Mouse (Mus musculus): ENCODE results near the gene Msi2. TPM values are rescaled to one million over a fixed set of nuclear protein-coding genes. Genes with fewer than 3 reads are reported as not detected.

The Msi2 gene
- total and polyA plus RNA-seq, 2 experiments, result 6.4 to 10.8 TPM

DNA sequence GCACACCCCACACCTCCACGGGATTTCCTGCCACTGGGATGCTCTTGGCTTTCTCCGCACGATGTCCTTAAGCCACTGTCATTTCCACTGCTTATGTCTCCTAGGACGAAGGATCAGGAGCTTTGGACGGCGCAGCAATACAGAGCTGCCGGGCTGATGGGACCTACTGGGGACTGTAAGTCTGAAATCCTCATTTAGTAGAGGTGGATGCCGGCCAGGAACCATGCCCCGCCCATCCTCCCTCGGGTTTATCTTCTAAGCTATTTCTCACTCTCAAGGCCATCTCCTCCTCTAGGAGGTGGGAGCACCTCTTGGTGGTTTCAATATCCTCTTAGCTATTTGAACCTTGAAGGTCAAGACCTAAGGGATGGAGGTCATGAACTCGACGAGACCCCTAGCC lies 362.3 kb downstream of the Msi2 start:
- peaks cover 3% of the 10 kb centered on the region; the same call in 1 of the 2 replicates for H3K4me1 ChIP-seq (ENCODE audit: control insufficient read depth, insufficient read depth, low read length)
- no peak overlapping the region for H3K27ac ChIP-seq (replicated peaks; ENCODE audit: insufficient read depth, low read depth, low read length)
- no peak overlapping the region for H3K4me3 ChIP-seq (ENCODE audit: insufficient read depth, low read depth, low read length)
- no peaks in the 10 kb centered on the region for H3K27me3 ChIP-seq (ENCODE audit: control insufficient read depth, insufficient read depth, low read length)
- 79% methylated on average over 12 of the region's 12 CpGs for WGBS
- TF ChIP-seq POLR2A (IDR thresholded peaks at IDR 0.05; ENCODE audit: extremely low read depth, insufficient read depth, low read length), result no peak
- TF ChIP-seq CTCF (IDR thresholded peaks at IDR 0.05; ENCODE audit: low read depth, low read length), result no peak
- no peaks in the 10 kb centered on the region for H3K79me2 ChIP-seq (ENCODE audit: control insufficient read depth, insufficient read depth, low read length)
- H3K9ac ChIP-seq (ENCODE audit: low read depth, low read length), result no peak overlapping the region
- no peaks in the 10 kb centered on the region for H3K36me3 ChIP-seq (ENCODE audit: control insufficient read depth, insufficient read depth, low read length)
- DNase-seq (ENCODE audit: extremely low read depth, low read depth, low spot score), result no peak

GRCm38 (mm10) chr11:88354771-88355170 lies 363.5 kb downstream of the Msi2 start:
- TF ChIP-seq CTCF (IDR thresholded peaks at IDR 0.05; ENCODE audit: low read depth, low read length), result no peak
- no peak for TF ChIP-seq POLR2A (IDR thresholded peaks at IDR 0.05; ENCODE audit: extremely low read depth, insufficient read depth, low read length)
- no peak overlapping the region for H3K27ac ChIP-seq (replicated peaks; ENCODE audit: insufficient read depth, low read depth, low read length)
- 97% methylated on average over 9 of the region's 9 CpGs for WGBS
- no peak for DNase-seq (ENCODE audit: extremely low read depth, low read depth, low spot score)
- H3K9ac ChIP-seq (ENCODE audit: low read depth, low read length), result no peak overlapping the region
- H3K27me3 ChIP-seq (ENCODE audit: control insufficient read depth, insufficient read depth, low read length), result no peaks in the 10 kb centered on the region
- no peaks in the 10 kb centered on the region for H3K36me3 ChIP-seq (ENCODE audit: control insufficient read depth, insufficient read depth, low read length)
- no peaks in the 10 kb centered on the region for H3K79me2 ChIP-seq (ENCODE audit: control insufficient read depth, insufficient read depth, low read length)
- peaks cover 3% of the 10 kb centered on the region; the same call in 1 of the 2 replicates for H3K4me1 ChIP-seq (ENCODE audit: control insufficient read depth, insufficient read depth, low read length)
- H3K4me3 ChIP-seq (ENCODE audit: insufficient read depth, low read depth, low read length), result no peak overlapping the region

DNA sequence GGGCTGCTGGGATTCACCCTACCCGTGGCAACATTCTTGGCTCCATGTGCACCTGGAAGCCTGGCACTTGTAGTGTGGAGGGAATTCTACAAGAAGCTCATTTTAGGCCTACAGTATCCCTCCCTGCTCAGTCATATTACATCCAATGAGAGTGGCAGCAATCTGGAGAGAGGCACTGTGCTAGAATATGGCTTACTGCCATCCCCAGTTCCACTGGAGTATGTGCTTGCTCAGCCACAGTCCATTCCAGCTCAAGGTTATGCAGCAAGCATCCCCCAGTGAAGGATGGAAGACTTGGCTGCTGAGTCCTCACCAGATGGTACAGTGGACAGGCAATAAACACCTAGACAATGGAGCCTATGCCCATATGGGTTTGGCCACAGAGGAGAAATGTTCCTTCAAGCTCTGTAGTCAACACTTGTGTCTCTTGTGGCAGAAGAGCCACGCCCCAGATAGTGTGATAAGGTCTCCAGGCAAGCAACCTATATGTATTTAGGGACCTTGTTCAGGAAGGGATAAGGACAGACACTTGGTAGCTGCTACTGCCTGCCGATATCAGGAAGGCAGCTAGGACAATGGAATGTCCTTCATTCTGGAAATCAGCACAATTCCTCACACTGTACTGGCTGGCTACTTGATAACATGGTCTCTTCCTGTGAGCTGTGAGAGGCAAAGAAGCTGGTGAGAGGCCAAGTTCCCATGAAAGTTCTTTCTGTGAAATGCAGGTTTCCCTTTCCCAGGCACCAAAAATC lies 366.4 kb downstream of the Msi2 start:
- H3K36me3 ChIP-seq (ENCODE audit: control insufficient read depth, insufficient read depth, low read length), result no peaks in the 10 kb centered on the region
- no peak for TF ChIP-seq POLR2A (IDR thresholded peaks at IDR 0.05; ENCODE audit: extremely low read depth, insufficient read depth, low read length)
- no peak for TF ChIP-seq CTCF (IDR thresholded peaks at IDR 0.05; ENCODE audit: low read depth, low read length)

DNA sequence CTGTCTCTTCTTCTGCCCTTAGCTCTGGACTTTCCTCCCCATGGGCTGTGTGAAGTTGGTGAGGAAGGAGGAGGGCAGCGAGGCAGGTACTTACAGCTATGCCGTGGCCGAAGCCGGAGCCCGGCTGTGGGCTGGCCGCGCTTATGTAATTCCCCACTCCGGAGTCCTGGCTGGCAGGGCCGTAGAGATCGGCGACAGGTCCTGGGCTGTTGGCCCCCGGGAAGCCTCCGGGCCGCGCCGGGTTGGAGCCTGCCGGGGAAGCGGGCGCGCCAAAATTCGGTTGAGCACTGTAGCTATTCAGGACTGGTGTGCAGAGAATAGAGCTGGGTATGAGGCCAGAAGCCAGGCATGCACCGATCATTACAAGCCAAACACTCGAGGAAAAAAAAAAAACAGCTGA lies 369.6 kb downstream of the Msi2 start:
- peaks cover 3% of the 10 kb centered on the region; the same call in 1 of the 2 replicates for H3K4me1 ChIP-seq (ENCODE audit: control insufficient read depth, insufficient read depth, low read length)
- no peak overlapping the region for H3K9ac ChIP-seq (ENCODE audit: low read depth, low read length)
- no peaks in the 10 kb centered on the region for H3K36me3 ChIP-seq (ENCODE audit: control insufficient read depth, insufficient read depth, low read length)
- H3K79me2 ChIP-seq (ENCODE audit: control insufficient read depth, insufficient read depth, low read length), result no peaks in the 10 kb centered on the region
- no peak overlapping the region for H3K27ac ChIP-seq (replicated peaks; ENCODE audit: insufficient read depth, low read depth, low read length)
- WGBS, result 94% methylated on average over 23 of the region's 23 CpGs
- no peak for TF ChIP-seq CTCF (IDR thresholded peaks at IDR 0.05; ENCODE audit: low read depth, low read length)
- TF ChIP-seq POLR2A (IDR thresholded peaks at IDR 0.05; ENCODE audit: extremely low read depth, insufficient read depth, low read length), result no peak
- DNase-seq (ENCODE audit: extremely low read depth, low read depth, low spot score), result no peak
- no peaks in the 10 kb centered on the region for H3K27me3 ChIP-seq (ENCODE audit: control insufficient read depth, insufficient read depth, low read length)
- no peak overlapping the region for H3K4me3 ChIP-seq (ENCODE audit: insufficient read depth, low read depth, low read length)

More for the DNA sequence above, 366.4 kb downstream of the Msi2 start:
- peak; percentile 1 for DNase-seq (ENCODE audit: extremely low read depth, low read depth, low spot score)
- peaks cover 3% of the 10 kb centered on the region; the same call in 1 of the 2 replicates for H3K4me1 ChIP-seq (ENCODE audit: control insufficient read depth, insufficient read depth, low read length)
- no peak overlapping the region; the same call in 1 of the 2 replicates for H3K27ac ChIP-seq (replicated peaks; ENCODE audit: insufficient read depth, low read depth, low read length)
- H3K27me3 ChIP-seq (ENCODE audit: control insufficient read depth, insufficient read depth, low read length), result no peaks in the 10 kb centered on the region
- H3K9ac ChIP-seq (ENCODE audit: low read depth, low read length), result no peak overlapping the region
- 74% methylated on average over 3 of the region's 3 CpGs for WGBS
- no peaks in the 10 kb centered on the region for H3K79me2 ChIP-seq (ENCODE audit: control insufficient read depth, insufficient read depth, low read length)
- H3K4me3 ChIP-seq (ENCODE audit: insufficient read depth, low read depth, low read length), result no peak overlapping the region

- TF ChIP-seq POLR2A (IDR thresholded peaks at IDR 0.05; ENCODE audit: extremely low read depth, insufficient read depth, low read length), result no peak
- TF ChIP-seq CTCF (IDR thresholded peaks at IDR 0.05; ENCODE audit: low read depth, low read length), result no peak
- H3K9ac ChIP-seq (ENCODE audit: low read depth, low read length), result no peak overlapping the region
- DNase-seq (ENCODE audit: extremely low read depth, low read depth, low spot score), result no peak
These were observed 370.3 kb downstream of the Msi2 start for GRCm38 (mm10) chr11:88348056-88348455.

DNA sequence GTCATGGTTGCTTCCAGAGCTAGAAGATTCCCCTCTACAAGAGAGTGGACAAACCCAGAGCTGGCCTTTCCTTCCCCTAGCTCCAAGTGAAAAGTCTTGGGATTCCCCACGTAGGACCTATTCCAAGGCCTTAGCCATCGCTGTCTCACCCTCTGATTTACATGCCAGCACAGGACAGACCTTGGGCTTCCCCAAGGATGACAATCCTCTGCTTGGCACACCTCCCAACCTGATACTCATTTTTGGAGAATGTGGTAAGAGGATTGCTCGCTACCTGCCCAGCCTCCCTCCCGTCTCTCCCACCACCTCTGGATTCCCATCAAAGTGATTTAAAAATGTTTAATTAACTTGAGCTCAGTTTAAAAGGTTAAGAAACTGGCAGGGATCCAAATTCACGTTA lies 372.2 kb downstream of the Msi2 start:
- WGBS, result 88% methylated on average over 5 of the region's 5 CpGs
- H3K4me3 ChIP-seq (ENCODE audit: insufficient read depth, low read depth, low read length), result no peak overlapping the region
- H3K27me3 ChIP-seq (ENCODE audit: control insufficient read depth, insufficient read depth, low read length), result no peaks in the 10 kb centered on the region
- DNase-seq (ENCODE audit: extremely low read depth, low read depth, low spot score), result no peak
- H3K4me1 ChIP-seq (ENCODE audit: control insufficient read depth, insufficient read depth, low read length), result no peaks in the 10 kb centered on the region
- no peak for TF ChIP-seq POLR2A (IDR thresholded peaks at IDR 0.05; ENCODE audit: extremely low read depth, insufficient read depth, low read length)
- TF ChIP-seq CTCF (IDR thresholded peaks at IDR 0.05; ENCODE audit: low read depth, low read length), result no peak
- H3K9ac ChIP-seq (ENCODE audit: low read depth, low read length), result no peak overlapping the region
- H3K27ac ChIP-seq (replicated peaks; ENCODE audit: insufficient read depth, low read depth, low read length), result no peak overlapping the region
- H3K79me2 ChIP-seq (ENCODE audit: control insufficient read depth, insufficient read depth, low read length), result no peaks in the 10 kb centered on the region
- H3K36me3 ChIP-seq (ENCODE audit: control insufficient read depth, insufficient read depth, low read length), result no peaks in the 10 kb centered on the region

More at GRCm38 (mm10) chr11:88348056-88348455, 370.3 kb downstream of the Msi2 start:
- H3K36me3 ChIP-seq (ENCODE audit: control insufficient read depth, insufficient read depth, low read length), result no peaks in the 10 kb centered on the region
- peaks cover 3% of the 10 kb centered on the region; the same call in 1 of the 2 replicates for H3K4me1 ChIP-seq (ENCODE audit: control insufficient read depth, insufficient read depth, low read length)
- H3K27ac ChIP-seq (replicated peaks; ENCODE audit: insufficient read depth, low read depth, low read length), result no peak overlapping the region
- H3K4me3 ChIP-seq (ENCODE audit: insufficient read depth, low read depth, low read length), result no peak overlapping the region
- 91% methylated on average over 3 of the region's 3 CpGs for WGBS
- H3K27me3 ChIP-seq (ENCODE audit: control insufficient read depth, insufficient read depth, low read length), result no peaks in the 10 kb centered on the region
- H3K79me2 ChIP-seq (ENCODE audit: control insufficient read depth, insufficient read depth, low read length), result no peaks in the 10 kb centered on the region
